Mouse (Mus musculus): ENCODE data around the gene Fgb.
A peak's percentile ranks its signal among the peaks of the same experiment; 100 is the strongest.

Gene Fgb

DNA sequence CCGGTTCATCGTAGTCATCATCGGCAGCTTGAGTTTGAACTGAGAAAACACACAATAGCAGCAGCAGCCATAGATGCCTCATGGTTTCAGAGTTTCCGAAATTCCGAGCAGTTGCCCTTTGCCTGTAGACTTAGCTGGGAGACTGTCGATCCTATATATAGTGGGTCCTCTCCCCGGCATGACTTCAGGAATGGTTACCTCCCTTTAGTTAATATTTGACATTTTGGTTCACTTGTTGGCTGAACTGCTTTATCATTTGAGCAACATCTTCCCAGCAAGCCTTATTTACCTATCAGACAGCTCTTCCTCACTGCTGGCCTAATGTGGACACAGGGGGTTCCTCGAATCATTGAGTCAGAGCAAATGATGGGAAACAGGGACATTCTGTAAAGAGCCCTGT, at the start of gene Fgb:
TSS of gene Fgb (minus strand) at position 184 of the 400 bp plus-strand sequence.
- no peak for ATAC-seq (ENCODE audit: low TSS enrichment)

DNA sequence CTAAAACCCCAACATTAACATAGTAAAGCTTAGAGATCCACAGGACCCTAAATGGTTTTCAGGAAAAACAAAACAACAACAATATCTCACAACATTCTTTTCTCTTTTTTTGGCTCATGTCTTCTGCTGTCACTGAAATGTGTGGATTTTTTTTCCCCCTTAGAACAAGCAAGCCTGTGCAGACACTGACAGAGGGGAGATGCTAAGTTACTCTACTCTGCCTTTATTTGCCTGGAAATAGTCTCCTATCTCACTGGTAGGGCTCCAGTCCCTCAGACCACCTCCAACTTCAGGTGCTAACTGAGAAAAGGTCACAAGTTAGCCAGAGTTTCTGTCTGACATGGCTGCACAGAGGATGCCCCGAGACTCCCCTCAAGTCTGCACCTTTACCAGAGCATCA, 49.5 kb upstream of the Fgb start:
- ATAC-seq (ENCODE audit: low TSS enrichment) = 0 out of 2 replicates have a peak, but pooled peaks have one; percentile 27

DNA sequence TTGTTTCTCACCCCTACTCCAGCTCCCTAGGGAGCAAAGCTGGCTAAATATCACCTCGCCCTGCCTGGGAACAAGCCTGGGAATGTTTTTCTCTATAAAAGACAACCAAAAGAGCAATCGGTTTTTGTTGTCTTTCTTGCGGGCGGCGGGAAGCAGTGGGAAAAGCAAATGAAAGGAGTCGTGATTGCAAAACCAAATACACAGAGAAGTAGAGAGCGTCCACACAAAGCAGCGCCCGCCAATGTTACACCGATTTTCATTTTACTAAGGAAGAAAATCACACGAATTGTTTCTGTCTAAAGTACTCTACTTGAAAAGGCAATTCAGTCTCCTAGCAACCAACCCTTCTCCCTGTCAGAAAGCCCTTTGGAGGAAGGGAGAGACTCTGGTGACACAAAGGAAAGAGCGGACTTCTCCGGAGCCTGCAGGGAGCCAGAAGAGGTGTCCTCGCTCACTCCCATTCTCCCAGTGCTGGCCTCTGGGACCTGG, 48.9 kb upstream of the Fgb start:
- ATAC-seq (ENCODE audit: low TSS enrichment) = peak; percentile 97

DNA sequence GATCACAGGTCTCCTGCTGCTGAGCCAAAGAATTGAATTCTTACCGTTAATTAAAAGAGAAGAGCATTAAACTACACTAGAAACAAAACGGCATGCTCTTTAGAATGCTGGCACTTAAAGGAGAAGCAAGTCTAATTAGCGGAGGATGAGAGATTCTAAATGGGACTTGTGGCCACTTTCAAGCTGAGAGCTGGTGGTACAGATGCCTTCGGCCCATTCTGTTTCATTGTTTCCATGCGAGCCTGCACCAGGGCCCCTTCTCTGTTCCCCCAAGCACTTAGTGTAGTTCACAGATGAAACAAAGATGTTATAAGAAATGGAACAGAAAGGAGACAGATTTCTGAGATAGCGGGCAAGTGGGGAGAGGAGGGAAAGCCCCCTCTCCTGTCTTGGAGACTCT, 47.9 kb upstream of the Fgb start:
- no peak for ATAC-seq (ENCODE audit: low TSS enrichment)

DNA sequence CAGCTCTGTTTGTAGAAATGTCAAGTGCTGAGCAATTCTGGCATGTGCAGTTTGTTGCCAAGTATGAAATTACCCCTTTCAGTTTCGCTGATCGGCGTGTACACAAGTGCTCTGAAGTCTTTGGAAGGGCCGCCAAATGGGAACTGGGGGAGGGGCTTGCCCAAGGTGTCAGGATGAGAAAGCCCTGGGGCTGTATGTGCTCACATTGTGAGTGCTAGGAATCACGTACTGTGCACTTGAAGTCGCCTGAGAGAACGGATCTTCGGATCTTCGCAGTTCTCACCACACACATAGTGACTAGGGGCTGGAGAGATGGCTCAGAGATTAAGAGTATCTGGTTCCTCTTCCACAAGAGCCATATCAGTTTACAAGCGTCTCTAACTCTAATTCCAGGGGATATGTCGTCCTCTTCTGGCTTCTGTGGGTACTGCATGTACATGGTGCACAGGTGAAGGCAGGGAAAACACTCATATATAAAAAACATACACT, 30.9 kb upstream of the Fgb start:
- peak; percentile 89 for ATAC-seq (ENCODE audit: low TSS enrichment)

DNA sequence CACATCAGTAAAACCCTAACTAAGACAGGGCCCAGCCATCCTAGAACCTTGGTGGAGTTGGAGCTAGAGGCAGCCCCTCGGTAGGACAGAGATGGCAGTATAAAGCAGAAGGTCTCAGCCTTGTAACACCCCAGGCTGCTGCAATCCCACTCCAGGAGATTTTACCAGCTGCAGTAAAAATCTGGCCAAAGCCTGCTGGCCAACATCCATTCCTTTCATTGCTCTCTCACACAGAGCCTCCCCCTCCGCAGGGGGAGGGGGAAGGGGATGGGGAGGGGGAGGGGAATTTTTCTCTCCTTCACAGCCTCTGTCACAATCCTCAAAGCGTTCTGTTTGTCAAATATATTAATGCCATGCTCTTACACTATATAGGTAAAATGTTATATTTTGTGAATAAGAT, 26.9 kb upstream of the Fgb start:
- no peak for ATAC-seq (ENCODE audit: low TSS enrichment)

DNA sequence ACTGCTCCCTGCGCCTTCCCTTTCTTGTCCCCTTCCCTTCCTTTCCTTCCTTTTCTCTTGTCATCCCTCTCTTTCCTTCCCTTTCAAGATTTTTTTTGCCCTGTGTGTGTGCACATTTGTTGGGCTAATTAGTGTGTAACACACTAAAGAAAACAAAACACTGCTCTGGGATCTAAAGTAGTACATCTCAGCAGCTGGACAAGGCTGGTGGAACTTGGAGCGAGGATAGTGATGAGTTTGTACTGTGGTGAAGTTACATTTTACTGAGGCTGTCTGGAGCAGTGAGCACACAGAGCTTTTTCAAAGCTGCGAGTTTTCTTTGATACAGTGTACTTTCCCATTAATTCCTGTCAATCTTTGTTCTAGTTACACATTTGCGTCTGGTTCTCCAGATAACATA, 20.6 kb upstream of the Fgb start:
- no peak for ATAC-seq (ENCODE audit: low TSS enrichment)

DNA sequence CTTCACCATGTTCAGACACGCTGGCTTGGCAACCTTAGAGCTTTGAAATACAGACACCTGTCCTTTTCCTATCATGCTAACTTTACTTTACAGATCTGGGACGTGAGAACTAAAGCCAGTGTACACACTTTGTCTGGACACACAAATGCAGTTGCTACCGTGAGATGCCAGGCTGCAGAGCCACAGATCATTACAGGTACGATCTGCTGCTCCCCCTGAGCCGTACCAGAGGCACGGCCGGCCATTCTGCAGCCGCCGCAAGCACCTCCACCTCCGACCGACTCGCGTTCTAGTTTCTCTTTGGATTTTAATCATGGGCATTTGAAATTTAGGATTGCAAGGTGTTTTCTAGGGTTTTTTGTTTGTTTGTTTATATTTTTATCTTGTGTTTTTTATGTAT, 19.2 kb upstream of the Fgb start:
- ATAC-seq (ENCODE audit: low TSS enrichment) = no peak

DNA sequence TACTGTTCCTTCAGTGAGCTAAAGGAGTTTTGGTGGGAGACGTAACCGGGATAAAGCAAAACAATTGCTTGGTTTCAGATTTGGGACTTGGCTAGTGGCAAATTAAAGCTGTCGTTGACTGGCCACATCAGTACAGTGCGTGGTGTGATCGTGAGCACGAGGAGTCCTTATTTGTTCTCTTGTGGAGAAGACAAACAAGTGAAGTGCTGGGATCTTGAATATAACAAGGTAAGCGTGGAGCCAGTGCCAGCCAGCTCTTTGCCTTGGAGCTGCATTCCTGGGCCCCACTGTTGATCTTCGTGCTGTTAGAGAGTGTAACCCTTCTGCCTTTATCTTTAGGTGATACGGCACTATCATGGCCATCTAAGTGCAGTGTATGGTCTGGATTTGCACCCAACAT, 18.3 kb upstream of the Fgb start:
- no peak for ATAC-seq (ENCODE audit: low TSS enrichment)

DNA sequence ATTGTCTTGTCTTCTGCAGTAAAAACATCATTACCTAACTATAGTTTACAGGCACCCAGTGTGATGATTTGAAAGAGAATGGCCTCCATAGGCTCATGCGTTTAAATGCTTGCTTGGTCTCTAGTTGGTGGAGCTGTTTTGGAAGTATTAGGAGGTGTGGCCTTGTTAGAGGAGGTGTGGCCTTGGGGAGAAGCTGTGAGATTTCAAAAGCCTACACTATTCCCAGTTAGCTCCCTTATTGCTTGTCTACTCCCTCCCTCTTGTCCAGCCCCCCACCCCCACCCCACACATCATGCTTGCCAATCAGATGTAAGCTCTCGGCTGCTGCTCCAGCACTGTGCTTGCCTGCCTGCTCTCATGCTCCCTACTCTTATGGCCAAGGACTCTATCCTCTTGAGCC, 7.4 kb upstream of the Fgb start:
- ATAC-seq (ENCODE audit: low TSS enrichment) = no peak

DNA sequence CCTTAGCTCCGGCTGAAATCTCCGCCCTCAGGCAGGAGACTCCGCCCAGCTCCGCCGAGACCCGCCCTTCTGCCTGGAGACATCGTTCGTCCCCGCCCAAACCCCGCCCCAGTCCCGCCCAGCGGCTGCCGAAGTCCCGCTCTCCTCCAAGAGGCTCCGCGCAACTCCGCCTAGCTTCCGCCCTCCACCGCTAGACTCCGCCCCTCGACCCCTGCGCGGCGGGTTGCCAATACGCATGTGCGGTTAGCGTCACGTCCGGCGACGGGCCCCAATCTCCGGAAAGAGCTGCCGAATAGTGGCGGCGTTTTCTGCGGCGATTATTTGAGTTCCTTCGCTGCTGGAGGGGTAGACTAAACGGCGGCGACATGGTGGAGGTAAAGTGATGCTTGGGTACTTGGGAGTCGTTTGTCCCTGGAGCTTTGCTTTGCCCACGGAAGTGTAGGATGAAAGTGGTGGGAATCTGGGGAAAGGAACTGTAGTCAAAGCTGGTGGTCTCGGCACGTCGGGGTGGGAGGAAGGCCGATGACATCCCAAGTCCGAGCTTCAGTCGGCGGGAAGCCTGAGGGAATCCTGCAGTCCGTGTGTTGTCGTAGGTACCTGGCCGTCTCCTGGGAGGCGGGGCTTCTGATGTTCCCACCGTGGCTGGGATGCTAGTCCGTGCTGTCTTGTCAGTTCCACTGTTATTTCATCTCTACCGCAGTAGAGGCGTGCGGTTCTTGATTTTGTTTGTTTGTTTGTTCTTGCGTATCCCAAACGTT, 5.8 kb upstream of the Fgb start, which contains the start of gene Plrg1:
TSS of gene Plrg1 (plus strand) at position 242 of the 758 bp plus-strand sequence.
- ATAC-seq (ENCODE audit: low TSS enrichment) = peak; percentile 100

DNA sequence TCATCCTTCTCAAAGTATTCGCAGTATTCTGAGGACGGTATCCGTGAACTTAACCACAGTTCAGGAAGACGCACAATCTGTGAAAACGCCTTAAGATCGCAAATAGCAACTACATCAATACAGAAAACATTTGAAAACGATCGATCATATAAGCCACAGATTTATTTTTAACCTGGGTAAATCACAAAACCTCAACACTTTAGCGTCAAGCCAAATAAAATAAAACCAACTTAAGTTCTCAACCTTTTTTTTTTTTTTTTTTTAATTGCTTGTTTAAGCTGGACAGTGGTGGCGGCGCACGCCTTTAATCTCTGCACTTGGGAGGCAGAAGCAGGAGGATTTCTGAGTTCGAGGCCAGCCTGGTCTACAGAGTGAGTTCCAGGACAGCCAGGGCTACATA, 5.1 kb upstream of the Fgb start:
- ATAC-seq (ENCODE audit: low TSS enrichment) = no peak

DNA sequence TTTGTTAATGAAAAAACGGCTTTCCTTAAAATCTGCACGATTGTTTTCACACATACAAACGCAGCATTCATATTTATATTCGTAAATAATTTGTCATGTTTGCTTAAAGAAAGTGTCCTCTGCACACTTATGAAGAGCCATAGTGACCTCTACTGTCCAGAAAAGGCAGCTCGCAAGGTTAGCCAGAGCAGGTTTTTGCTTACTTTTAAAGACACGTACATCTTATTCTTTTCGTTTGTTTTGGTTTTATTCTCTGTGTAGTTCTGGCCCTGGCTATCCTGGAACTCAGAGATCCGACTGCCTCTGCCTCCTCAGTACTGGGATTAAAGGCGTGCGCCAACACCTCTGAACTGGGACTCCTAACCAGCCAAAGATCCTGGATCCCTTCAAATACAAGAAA, 4.1 kb upstream of the Fgb start:
- no peak for ATAC-seq (ENCODE audit: low TSS enrichment)

DNA sequence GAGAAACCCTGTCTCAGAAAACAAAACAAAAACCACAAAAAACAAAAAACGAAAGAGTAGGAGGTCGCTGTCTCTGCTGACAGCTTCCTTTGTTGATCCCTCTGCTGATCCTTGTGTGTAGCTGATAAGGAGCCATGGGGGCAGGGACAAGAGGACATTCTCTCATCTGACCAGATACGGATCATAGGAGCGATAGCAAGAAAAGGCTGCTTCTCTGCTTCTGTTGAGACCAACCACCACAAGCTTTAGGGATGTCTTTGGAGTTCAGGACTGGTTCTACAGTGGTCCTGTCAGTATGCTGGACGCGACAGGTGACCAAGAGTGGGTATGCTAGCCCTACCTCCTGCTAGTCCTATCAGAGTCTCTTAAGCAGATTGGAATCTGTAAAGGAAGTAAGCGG, 3.5 kb upstream of the Fgb start:
- no peak for ATAC-seq (ENCODE audit: low TSS enrichment)

DNA sequence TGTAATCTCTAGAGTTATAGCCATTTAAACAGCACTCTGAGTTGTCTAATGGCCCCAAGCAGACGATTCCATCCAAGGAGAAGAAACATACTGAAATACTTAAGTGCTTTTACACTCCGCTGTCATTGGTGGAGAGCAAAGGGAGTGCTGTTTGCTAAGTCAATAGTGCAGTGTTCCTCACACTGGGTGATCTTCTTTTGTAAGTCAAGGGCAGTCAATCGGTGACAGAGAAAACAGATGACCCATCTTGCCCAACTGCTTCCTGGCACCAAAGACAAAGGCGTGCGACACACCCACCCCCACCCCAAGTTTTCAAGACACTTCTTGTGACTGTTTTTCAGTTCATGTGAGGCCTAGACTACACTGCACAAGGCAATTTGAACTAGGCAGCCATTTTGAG, 2.4 kb upstream of the Fgb start:
- ATAC-seq (ENCODE audit: low TSS enrichment) = no peak

DNA sequence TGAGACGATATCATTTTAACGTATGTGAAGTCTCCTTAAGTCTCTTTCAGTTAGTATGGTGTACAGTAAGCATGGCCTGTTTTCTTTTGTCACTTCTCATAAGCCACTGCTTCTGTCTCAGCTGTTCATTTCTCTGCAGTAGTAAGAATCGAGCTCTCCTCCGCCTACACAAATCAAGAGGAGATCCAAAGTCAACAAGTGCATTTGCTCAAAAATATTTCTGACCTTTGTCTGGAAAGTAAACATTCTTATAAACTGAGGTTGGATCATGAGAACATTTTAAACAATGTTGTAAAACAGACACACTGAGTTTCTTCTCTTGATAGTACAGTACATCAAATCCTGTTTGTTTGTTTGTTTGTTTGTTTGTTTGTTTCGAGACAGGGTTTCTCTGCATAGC, 998 bp upstream of the Fgb start:
- ATAC-seq (ENCODE audit: low TSS enrichment) = no peak

DNA sequence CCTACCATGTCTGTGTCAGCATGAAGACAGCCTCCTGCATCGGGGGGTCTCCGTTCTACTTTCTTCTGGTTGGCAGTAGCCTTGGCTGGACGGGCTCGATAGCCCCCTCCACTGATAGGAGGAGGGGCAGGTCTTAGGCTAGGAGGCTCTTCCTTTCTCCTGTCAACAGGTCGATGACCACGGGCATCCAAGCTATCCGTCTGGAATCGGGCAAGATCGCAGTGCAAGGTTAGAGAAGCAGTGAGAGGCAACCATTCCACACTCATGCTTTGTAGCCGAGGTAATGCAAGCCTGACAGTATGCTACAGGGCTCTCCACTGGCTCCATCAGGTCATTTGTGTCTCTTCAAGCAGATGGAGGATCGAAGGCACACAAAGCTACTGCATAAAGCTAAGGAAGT, 3.0 kb downstream of the Fgb start:
- ATAC-seq (ENCODE audit: low TSS enrichment) = no peak

DNA sequence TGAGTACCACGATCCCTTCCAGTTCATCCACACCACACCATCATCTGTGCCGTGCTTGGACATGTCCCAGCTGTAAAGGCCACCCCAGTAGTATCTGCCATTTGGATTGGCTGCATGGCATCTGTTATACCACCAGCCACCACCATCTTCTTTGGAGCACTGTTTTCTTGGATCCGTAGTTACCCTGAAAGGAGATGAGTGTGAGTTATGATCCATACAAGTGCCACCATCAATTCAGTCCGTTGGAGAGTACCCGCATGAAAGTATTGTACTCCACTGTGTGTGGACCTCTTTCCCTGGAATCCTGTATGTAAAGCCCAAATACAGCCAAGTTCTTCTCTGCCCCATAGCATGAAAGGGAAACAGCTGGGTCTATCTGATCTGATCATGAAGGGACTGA, 7.2 kb downstream of the Fgb start:
- no peak for ATAC-seq (ENCODE audit: low TSS enrichment)

DNA sequence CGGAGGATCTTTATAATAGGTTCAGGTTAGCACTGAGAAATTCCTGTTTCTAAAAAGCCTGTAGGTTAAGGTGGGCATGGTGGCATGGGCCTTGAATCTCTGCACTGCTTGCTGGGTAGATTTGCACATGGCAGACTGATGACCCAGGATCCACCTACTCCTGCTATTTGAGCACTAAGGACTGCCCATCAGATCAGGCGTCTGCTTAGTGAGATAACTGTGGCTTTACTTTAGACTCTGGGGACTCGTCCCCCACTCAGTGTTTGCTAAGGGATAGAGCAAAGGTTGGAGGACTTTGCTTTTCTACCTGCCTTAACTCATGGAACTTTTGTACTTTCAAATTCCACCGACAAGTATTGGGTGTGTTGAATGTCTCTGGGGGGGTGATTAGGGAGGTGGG, 10.0 kb downstream of the Fgb start:
- ATAC-seq (ENCODE audit: low TSS enrichment) = no peak

DNA sequence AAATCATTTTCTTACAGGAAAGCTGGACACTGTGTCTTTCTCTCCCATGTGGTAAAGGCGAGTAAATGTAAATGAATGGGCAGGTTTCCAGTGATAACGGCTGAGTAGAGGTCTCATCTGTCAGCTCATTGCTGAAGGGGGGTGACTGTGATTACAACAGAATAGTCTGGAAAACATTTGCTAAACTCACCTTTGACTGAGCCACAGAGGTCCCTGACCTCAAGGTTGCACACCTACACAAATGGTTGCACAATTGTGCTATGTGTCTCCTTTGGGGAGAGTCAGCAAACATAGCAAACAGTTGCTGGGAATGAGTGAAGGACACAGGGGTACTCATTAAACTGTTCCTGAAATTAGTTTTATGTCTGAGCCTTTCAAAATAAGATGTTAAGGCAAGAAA, 10.8 kb downstream of the Fgb start:
- no peak for ATAC-seq (ENCODE audit: low TSS enrichment)

DNA sequence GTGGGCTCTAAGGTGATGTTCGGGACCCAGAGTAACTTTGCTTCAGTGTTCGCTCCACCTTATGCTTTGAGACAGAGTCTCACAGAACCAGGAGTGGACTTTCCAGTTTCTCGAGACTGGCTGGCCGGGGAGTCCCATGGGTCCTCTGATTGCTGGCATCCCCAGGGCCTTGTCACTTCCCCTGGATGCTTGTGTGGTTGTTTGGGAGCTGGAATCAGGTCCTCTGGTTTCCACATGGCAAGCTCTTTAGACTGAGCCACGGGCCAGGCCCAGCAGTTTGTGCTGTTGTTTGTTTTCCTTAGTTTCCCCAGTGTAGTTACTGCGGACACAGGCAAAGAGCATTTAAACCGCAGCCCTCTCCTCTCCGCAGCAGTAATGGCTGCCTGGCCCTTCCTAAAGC, 15.9 kb downstream of the Fgb start:
- ATAC-seq (ENCODE audit: low TSS enrichment) = no peak

DNA sequence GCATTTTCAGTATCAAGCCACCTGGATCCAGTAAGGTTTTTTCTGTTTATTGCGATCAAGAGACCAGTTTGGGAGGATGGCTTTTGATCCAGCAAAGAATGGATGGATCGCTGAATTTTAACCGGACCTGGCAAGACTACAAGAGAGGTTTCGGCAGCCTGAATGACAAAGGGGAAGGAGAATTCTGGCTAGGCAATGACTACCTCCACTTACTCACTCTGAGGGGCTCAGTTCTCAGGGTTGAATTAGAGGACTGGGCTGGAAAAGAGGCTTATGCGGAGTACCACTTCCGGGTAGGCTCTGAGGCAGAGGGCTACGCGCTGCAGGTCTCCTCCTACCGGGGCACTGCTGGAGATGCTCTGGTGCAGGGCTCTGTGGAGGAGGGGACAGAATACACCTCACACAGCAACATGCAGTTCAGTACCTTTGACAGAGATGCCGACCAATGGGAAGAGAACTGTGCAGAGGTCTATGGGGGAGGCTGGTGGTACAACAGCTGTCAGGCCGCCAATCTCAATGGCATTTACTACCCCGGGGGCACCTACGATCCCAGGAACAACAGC, 16.8 kb downstream of the Fgb start:
- no peak for ATAC-seq (ENCODE audit: low TSS enrichment)

DNA sequence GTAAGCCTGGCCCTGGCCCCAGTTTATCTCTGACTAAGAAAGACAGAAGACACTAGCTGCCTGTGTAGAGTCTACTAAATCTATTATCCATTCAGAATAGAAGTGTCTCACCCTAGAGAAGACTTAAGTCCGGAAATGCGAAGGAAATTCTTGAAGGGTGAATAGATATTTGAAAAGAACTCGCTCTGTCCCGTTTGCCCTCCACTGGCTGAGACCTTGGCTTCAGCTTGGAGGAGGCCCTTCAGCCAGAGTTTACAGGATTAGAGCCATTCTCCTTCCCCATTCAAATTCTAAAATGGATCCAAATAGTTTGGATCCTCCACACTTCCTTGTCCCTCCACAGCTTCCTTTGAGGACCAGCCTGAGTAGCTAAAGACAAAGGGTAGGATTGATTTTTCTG, 19.3 kb downstream of the Fgb start:
- ATAC-seq (ENCODE audit: low TSS enrichment) = no peak
